Mouse (Mus musculus) left cerebral cortex, postnatal 25 days (tissue): Measurements from ENCODE around the gene Hcn2. TPM values are rescaled to one million over a fixed set of nuclear protein-coding genes. Genes with fewer than 3 reads are reported as not detected.

Experiments
- DNase-seq, 2 experiments: peaks; one replicate each; pipeline ENCODE4 v3.0.0; 2022; ENCODE audit warnings: low spot score in 2 of 2, mixed read lengths in 1 of 2
- intact Hi-C: fragments of 180-260 bp; cut with DNase I; formaldehyde crosslinking; loops from one replicate; pipeline ENCODE4 v1.15.1; 2025
- total RNA-seq, 2 experiments: library from RNA; stranded (reverse); gene quantifications; 2 replicates each; pipeline ENCODE4 v1.2.3; 2021

Hcn2 gene
- total RNA-seq = 100 to 1,000 TPM; 111 to 123 TPM

- no peak for DNase-seq
- intact Hi-C loops = no loop called here
These were observed at the start of gene Hcn2 for GRCm38 (mm10) chr10:79716254-79716987. Gene Hcn2 (plus strand): TSS chr10:79716634.

- DNase-seq = no peak
- intact Hi-C loops = no loop called here
These were observed 48.4 kb upstream of the Hcn2 start for GRCm38 (mm10) chr10:79668076-79668475.

GRCm38 (mm10) chr10:79668771-79669575 is 47.5 kb upstream of the Hcn2 start, which contains the start of gene Tpgs1:
Gene Tpgs1 (plus strand): TSS chr10:79669369.
- DNase-seq = peak; percentile 93 to 96
- intact Hi-C loops = loop anchor here (1.0 kb wide), 2 partner anchors 12 to 72 kb away; no protein-coding TSS in a partner anchor

GRCm38 (mm10) chr10:79669576-79670057 is 46.8 kb upstream of the Hcn2 start:
- intact Hi-C loops = loop anchor here (1.0 kb wide), 2 partner anchors 12 to 72 kb away; no protein-coding TSS in a partner anchor

GRCm38 (mm10) chr10:79670071-79670888 is 46.2 kb upstream of the Hcn2 start:
- DNase-seq = no peak
- intact Hi-C loops = no loop called here

More at GRCm38 (mm10) chr10:79669576-79670057, 46.8 kb upstream of the Hcn2 start:
- DNase-seq = peak; percentile 82 to 84

GRCm38 (mm10) chr10:79671396-79672087 is 44.9 kb upstream of the Hcn2 start:
- intact Hi-C loops = no loop called here
- no peak for DNase-seq

GRCm38 (mm10) chr10:79672088-79672455 is 44.4 kb upstream of the Hcn2 start:
- intact Hi-C loops = no loop called here
- no peak for DNase-seq

GRCm38 (mm10) chr10:79673054-79673453 is 43.4 kb upstream of the Hcn2 start:
- intact Hi-C loops = no loop called here
- DNase-seq = no peak

GRCm38 (mm10) chr10:79675346-79676035 is 40.9 kb upstream of the Hcn2 start:
- intact Hi-C loops = no loop called here
- DNase-seq = no peak

GRCm38 (mm10) chr10:79680606-79681495 is 35.6 kb upstream of the Hcn2 start:
- DNase-seq = no peak

GRCm38 (mm10) chr10:79681591-79682245 is 34.7 kb upstream of the Hcn2 start, which contains the start of gene Cdc34:
Gene Cdc34 (plus strand): TSS chr10:79682195.
- DNase-seq = peak; percentile 100
- intact Hi-C loops = loop anchor here (1.0 to 10.0 kb wide), 2 partner anchors 12 to 1873 kb away; partner anchors contain the start of genes Aes and Tpgs1

More at GRCm38 (mm10) chr10:79680606-79681495, 35.6 kb upstream of the Hcn2 start:
- intact Hi-C loops = loop anchor here (1.0 to 10.0 kb wide), 2 partner anchors 12 to 1874 kb away; partner anchors contain the start of genes Aes and Tpgs1

- DNase-seq = no peak
- intact Hi-C loops = loop anchor here (10.0 kb wide), 1 partner anchor 1872 kb away; the partner anchor contains the start of gene Aes
These were observed 33.9 kb upstream of the Hcn2 start for GRCm38 (mm10) chr10:79682551-79682915.

- intact Hi-C loops = loop anchor here (10.0 kb wide), 1 partner anchor 1872 kb away; the partner anchor contains the start of gene Aes
- DNase-seq = peak; percentile 54 to 57
These were observed 33.4 kb upstream of the Hcn2 start for GRCm38 (mm10) chr10:79682916-79683582.

GRCm38 (mm10) chr10:79683726-79684640 is 32.5 kb upstream of the Hcn2 start:
- intact Hi-C loops = loop anchor here (10.0 kb wide), 1 partner anchor 1871 kb away; the partner anchor contains the start of gene Aes
- DNase-seq = no peak
